Mouse (Mus musculus) testis, adult 2 months (tissue): ENCODE results near the gene Tmem26. TPM values are rescaled to one million over a fixed set of nuclear protein-coding genes. Genes with fewer than 3 reads are reported as not detected.

Experiments
- H3K27ac ChIP-seq: fragments of 200-500 bp; 2 replicates; pipeline ENCODE4 v1.5.1; 2012; ENCODE audit warnings: low read depth, low read length; ENCODE audit not compliant: control insufficient read depth, insufficient read depth
- H3K27me3 ChIP-seq: fragments of 200-500 bp; 2 replicates; pipeline ENCODE4 v1.6.1; 2012; ENCODE audit warnings: mild to moderate bottlenecking, low read length, moderate library complexity; ENCODE audit not compliant: control insufficient read depth, insufficient read depth
- H3K36me3 ChIP-seq: fragments of 200-500 bp; 2 replicates; pipeline ENCODE4 v1.6.1; 2012; ENCODE audit warnings: mild to moderate bottlenecking, low read length; ENCODE audit not compliant: control insufficient read depth, insufficient read depth
- H3K4me1 ChIP-seq: fragments of 200-500 bp; 2 replicates; pipeline ENCODE4 v1.6.1; 2012; ENCODE audit warnings: low read length; ENCODE audit not compliant: control insufficient read depth, insufficient read depth
- H3K4me3 ChIP-seq: fragments of 200-500 bp; 2 replicates; pipeline ENCODE4 v1.5.1; 2012; ENCODE audit warnings: low read depth, mild to moderate bottlenecking, low read length, moderate library complexity, mixed read lengths; ENCODE audit not compliant: control insufficient read depth
- CTCF ChIP-seq: fragments of 200-500 bp; IDR thresholded peaks from 2 replicates; pipeline ENCODE4 v1.5.1; 2012; ENCODE audit warnings: low read depth, mild to moderate bottlenecking, inconsistent platforms, low read length, moderate library complexity; ENCODE audit not compliant: control insufficient read depth, insufficient read depth, insufficient replicate concordance
- POLR2A ChIP-seq: fragments of 200-500 bp; IDR thresholded peaks from 2 replicates; pipeline ENCODE4 v1.6.1; 2012; ENCODE audit warnings: low read depth, mild to moderate bottlenecking, inconsistent platforms, low read length, moderate library complexity; ENCODE audit not compliant: control insufficient read depth
- polyA plus RNA-seq: library from polyadenylated mRNA; depleted of rRNA; stranded (reverse); fragments of >200 nt; gene quantifications from 2 replicates; pipeline ENCODE4 v1.2.3, GENCODE M21; 2012

Gene Tmem26
- polyA plus RNA-seq, 1 experiment = 0.06 TPM

DNA sequence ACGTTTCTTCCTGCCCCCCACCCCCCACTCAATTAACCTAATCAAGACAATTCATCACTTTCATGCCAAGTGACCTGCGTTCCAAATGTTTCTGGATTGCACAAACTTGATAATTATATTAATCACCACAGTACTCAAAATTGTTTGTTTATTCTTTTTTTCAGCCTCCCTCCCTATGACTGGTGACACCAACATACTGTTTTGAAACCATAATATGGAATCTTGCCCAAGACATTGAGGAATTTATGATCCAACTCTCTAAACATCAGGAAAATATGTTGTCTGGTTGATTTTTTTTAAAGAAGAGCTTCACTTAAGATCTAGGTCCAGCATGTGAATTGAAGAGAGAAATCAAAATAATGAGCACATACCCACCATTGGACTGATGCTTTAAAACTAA lies 19.2 kb upstream of the Tmem26 start:
- no peaks in the 10 kb centered on the region for H3K27me3 ChIP-seq
- TF ChIP-seq CTCF (no peak), POLR2A (no peak)
- H3K36me3 ChIP-seq = no peaks in the 10 kb centered on the region
- H3K27ac ChIP-seq = no peak overlapping the region
- H3K4me3 ChIP-seq = no peak overlapping the region
- H3K4me1 ChIP-seq = no peaks in the 10 kb centered on the region

DNA sequence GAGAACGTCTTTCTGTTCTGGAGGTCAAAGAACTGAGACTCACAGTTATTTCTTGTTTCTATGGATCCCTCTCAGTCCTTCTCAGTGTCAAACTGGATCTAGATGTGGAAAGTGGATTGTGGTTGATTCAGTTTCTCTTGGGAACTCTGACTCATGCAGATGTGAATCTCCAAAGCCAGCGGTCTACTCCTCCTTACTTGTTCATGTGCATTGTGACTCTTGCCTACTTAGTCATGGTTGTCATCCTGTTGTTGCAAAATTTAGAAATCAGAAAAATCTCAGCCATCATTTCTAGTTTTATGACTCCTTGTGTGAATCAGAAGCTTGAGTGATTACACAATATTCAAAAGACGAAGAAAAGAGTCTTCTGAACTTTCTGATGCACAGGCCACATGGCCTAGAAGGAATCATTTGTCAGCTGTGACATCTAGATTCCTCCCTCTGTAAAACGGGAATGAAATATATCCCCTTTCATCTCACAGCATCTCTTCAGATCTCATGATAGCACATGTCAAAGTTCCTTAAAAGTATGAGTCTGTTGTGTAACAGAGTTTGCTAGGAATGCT lies 17.9 kb upstream of the Tmem26 start:
- Histone ChIP-seq H3K36me3 (no peaks in the 10 kb centered on the region), H3K27ac (no peak overlapping the region), H3K27me3 (no peaks in the 10 kb centered on the region), H3K4me3 (no peak overlapping the region), H3K4me1 (no peaks in the 10 kb centered on the region)
- TF ChIP-seq POLR2A = no peak
- no peak for TF ChIP-seq CTCF

DNA sequence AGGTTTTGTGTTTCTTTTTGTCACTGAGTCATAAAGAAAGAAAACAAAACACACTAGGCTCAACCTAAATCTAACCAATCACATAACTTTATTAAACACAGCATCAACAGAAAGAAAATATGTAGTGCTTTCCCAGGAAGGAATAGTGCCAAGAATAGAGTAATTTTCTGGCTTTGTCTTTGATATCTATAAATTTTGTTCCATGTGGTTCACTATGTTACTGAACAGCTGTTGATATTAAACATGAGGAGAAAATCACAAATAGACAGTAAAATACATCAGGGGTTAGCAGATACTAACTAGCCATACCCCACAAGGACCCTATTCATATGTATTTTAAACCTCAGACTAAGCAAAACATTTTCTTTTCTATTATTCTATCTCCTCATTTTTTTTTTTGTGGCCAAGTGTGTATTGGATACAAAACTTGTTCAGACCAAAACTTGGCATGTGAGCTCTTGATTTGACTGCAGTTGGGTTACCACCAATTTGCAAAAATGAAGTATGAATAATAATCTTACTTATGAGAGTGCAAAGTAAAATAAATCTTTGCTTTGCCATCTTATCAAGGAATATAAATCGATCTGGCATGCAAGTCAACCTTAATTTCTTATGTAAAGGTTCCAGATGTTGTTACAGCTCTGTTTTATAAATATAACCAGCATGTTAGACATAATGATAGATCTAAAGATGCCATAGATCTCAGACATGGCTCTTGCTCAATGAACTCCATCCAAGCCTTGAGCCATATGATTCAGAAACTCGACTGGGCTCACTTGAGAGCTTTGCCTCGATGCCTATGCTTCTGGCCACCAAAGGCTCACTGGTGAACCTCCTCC lies 16.2 kb upstream of the Tmem26 start:
- TF ChIP-seq POLR2A = no peak
- TF ChIP-seq CTCF = no peak
- Histone ChIP-seq H3K4me3 (no peak overlapping the region), H3K27ac (no peak overlapping the region), H3K36me3 (no peaks in the 10 kb centered on the region), H3K4me1 (no peaks in the 10 kb centered on the region), H3K27me3 (no peaks in the 10 kb centered on the region)

DNA sequence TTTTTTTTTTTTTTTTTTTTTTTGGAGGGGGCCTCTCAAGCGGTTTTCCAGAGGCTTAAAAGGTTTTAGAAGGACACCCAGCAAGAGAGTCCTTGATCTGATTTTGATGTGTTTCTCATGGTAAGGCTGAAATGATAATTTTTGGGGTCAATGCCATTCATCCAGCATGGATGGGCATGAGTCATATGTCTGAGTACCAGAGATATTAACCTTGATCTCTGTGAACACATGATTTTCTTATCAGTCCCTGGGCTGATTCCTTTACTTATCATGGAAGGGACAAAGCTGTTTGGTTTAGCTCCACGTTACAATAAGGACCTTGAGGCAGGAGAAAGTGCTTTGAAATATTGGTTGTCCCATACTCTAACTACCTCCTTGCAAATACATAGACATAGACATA lies 10.5 kb upstream of the Tmem26 start:
- Histone ChIP-seq H3K4me3 (no peak overlapping the region), H3K36me3 (no peaks in the 10 kb centered on the region), H3K4me1 (no peaks in the 10 kb centered on the region), H3K27me3 (no peaks in the 10 kb centered on the region), H3K27ac (no peak overlapping the region)
- TF ChIP-seq CTCF = no peak
- TF ChIP-seq POLR2A = no peak

DNA sequence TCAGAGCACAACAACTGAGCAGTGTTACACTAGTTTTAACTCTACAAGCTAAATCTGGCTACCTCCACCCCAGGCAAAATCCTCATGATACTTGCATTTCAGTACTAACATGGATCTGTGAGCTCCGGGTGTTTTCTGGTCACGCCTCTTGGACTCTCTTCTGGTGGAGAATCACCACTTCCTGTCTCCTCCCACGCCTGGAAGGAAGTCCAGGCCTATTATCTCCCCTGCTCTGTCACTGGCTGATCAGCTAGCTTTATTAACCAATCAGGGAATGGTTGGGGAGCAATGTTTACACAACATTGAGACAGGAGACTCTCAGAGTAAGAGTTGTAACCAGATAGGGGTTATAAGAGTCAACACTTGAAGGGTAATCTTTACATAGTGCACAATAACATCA lies 9.1 kb upstream of the Tmem26 start:
- Histone ChIP-seq H3K4me1 (no peaks in the 10 kb centered on the region), H3K36me3 (no peaks in the 10 kb centered on the region), H3K4me3 (no peak overlapping the region), H3K27me3 (no peaks in the 10 kb centered on the region), H3K27ac (no peak overlapping the region)
- no peak for TF ChIP-seq POLR2A
- TF ChIP-seq CTCF = no peak

DNA sequence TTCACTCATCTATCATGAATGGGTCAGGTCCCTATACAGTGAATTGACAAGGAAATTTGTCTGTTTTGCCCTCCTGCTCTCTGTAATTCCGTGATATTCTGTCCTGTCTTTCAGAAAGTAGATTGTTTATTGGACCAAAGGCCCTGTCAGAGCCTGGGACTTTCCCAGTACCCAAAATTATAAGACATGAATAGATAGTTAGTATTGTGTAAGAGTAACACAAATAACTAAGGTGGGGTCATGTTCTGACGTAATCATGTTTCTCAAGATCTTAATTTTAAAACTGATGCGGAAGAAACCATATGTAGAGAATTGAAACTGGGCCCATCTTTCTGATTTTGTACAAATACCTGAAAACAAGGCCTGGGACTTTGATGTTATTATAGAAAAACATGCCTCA lies 8.1 kb upstream of the Tmem26 start:
- H3K4me1 ChIP-seq = no peaks in the 10 kb centered on the region

DNA sequence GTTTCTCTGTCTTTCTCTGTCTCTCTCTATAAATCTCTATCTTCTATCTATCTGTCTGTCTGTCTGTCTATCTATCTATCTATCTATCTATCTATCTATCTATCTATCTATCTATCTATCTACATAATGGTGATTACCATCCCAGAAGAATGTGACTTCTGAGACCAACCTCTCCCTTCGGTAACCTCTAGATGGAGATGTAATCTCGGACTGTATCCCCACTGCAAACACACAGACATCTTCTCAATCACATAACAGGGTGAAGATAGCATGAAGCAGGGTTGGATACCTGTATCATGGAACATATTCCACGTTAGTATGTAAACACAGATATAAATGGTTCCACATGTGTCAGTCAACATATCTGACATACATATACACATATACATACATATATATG lies 5.1 kb upstream of the Tmem26 start:
- H3K36me3 ChIP-seq = no peaks in the 10 kb centered on the region
- H3K27me3 ChIP-seq = no peaks in the 10 kb centered on the region
- no peak overlapping the region for H3K27ac ChIP-seq
- no peaks in the 10 kb centered on the region for H3K4me1 ChIP-seq
- H3K4me3 ChIP-seq = no peak overlapping the region
- no peak for TF ChIP-seq CTCF

More for the DNA sequence above, 8.1 kb upstream of the Tmem26 start:
- TF ChIP-seq CTCF (no peak), POLR2A (no peak)
- no peaks in the 10 kb centered on the region for H3K36me3 ChIP-seq
- H3K27me3 ChIP-seq = no peaks in the 10 kb centered on the region
- H3K27ac ChIP-seq = no peak overlapping the region
- H3K4me3 ChIP-seq = no peak overlapping the region
